ENCODE assay signal across 11 mouse cellular contexts in the genomic region with DNA sequence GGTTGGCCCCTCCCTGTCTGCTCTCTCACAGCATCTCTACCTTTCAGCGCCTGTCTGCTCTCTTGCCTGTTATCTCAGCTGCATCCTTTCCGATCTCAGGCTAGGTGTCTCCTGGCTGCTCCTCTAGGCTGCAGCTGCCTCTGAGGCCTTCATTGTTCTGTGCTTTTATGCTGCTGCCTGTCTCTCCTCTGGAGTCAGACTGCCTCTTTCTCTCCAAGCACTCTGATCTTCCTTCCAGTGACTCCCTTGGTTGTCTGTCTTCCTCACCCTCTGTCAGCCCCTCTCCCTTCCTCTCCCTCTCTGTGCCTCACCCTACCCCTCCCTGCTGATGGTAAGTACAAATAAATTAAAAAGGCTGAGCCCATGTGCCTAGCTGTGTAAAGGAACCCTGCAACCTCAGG.
A peak's percentile ranks its signal among the peaks of the same experiment; 100 is the strongest.
DNase-seq lines count a peak whose midpoint lies in the region; ATAC-seq lines count a peak whose summit lies in the region.
"Had no signal": no experiment of that assay in that cellular context is flagged by ENCODE, and none has a peak within 500 bp of the region (broad histone marks: within the 10 kb centered on the region; RNA-seq: fewer than 3 reads in every experiment).

No protein-coding gene starts in this region.

- DNase-seq in embryo, embryonic 10.5 days (ENCODE audit: low spot score), result peak; percentile 52
- peak; percentile 39 for DNase-seq in forebrain, embryonic 10.5 days (ENCODE audit: extremely low spot score, low spot score)
- no peak for DNase-seq in urinary bladder, adult 2 months (ENCODE audit: low spot score)
- no peak for DNase-seq in left cerebral cortex, adult 11 months (ENCODE audit: low spot score)
- DNase-seq in thymus, postnatal 4 days, result no peak
- DNase-seq: cerebellum, adult 2 months; thymus, postnatal 14 days had no signal

- peaks cover 62% of the 10 kb centered on the region for H3K4me1 ChIP-seq in forebrain, embryonic 10.5 days
- peaks cover 57% of the 10 kb centered on the region for H3K4me1 ChIP-seq in hindbrain, embryonic 13.5 days (replicated peaks)
- peaks cover 41% of the 10 kb centered on the region for H3K4me1 ChIP-seq in midbrain, embryonic 15.5 days
- peaks cover 4% of the 10 kb centered on the region; the same call in 1 of the 2 replicates for H3K4me1 ChIP-seq in kidney, embryonic 16.5 days (ENCODE audit: insufficient read depth, low read length)
- H3K4me1 ChIP-seq: stomach, embryonic 15.5 days had no signal

- no peaks in the 10 kb centered on the region for H3K36me3 ChIP-seq in forebrain, embryonic 10.5 days (replicated peaks)
- no peaks in the 10 kb centered on the region for H3K36me3 ChIP-seq in hindbrain, embryonic 13.5 days
- H3K36me3 ChIP-seq in midbrain, embryonic 15.5 days (replicated peaks), result no peaks in the 10 kb centered on the region
- no peaks in the 10 kb centered on the region for H3K36me3 ChIP-seq in kidney, embryonic 16.5 days (ENCODE audit: insufficient read depth, low read length)
- H3K36me3 ChIP-seq: stomach, embryonic 15.5 days had no signal

- H3K4me2 ChIP-seq in hindbrain, embryonic 13.5 days, result 0 out of 2 replicates have a peak overlapping the region, but pooled peaks have one; percentile 10
- H3K4me2 ChIP-seq in midbrain, embryonic 15.5 days, result no peak overlapping the region
- no peak overlapping the region for H3K4me2 ChIP-seq in kidney, embryonic 16.5 days (replicated peaks; ENCODE audit: low read depth, low read length)
- H3K4me2 ChIP-seq: stomach, embryonic 15.5 days had no signal

- peak; percentile 38 for ATAC-seq in hindbrain, embryonic 13.5 days (ENCODE audit: low FRiP score)
- peak; percentile 60 for ATAC-seq in midbrain, embryonic 15.5 days (replicated peaks)
- no peak for ATAC-seq in kidney, embryonic 16.5 days (ENCODE audit: low FRiP score, low TSS enrichment)

- peaks cover 39% of the 10 kb centered on the region for H3K27me3 ChIP-seq in forebrain, embryonic 10.5 days (ENCODE audit: poor library complexity, severe bottlenecking)
- no peaks in the 10 kb centered on the region for H3K27me3 ChIP-seq in hindbrain, embryonic 13.5 days
- H3K27me3 ChIP-seq in midbrain, embryonic 15.5 days (replicated peaks), result no peaks in the 10 kb centered on the region
- no peaks in the 10 kb centered on the region for H3K27me3 ChIP-seq in kidney, embryonic 16.5 days (ENCODE audit: insufficient read depth, low read length)
- H3K27me3 ChIP-seq: stomach, embryonic 15.5 days had no signal

- H3K9ac ChIP-seq in hindbrain, embryonic 13.5 days, result peak overlapping the region; percentile 43
- no peak overlapping the region for H3K9ac ChIP-seq in midbrain, embryonic 15.5 days
- no peak overlapping the region for H3K9ac ChIP-seq in kidney, embryonic 16.5 days (replicated peaks; ENCODE audit: low read length)
- H3K9ac ChIP-seq: stomach, embryonic 15.5 days had no signal

- H3K9me3 ChIP-seq in forebrain, embryonic 10.5 days, result no peaks in the 10 kb centered on the region
- H3K9me3 ChIP-seq in hindbrain, embryonic 13.5 days, result no peaks in the 10 kb centered on the region
- H3K9me3 ChIP-seq in midbrain, embryonic 15.5 days, result no peaks in the 10 kb centered on the region
- no peaks in the 10 kb centered on the region for H3K9me3 ChIP-seq in kidney, embryonic 16.5 days (ENCODE audit: low read length)
- H3K9me3 ChIP-seq: stomach, embryonic 15.5 days had no signal

- H3K4me3 ChIP-seq in forebrain, embryonic 10.5 days, result 0 out of 2 replicates have a peak overlapping the region, but pooled peaks have one; percentile 2
- no peak overlapping the region for H3K4me3 ChIP-seq in hindbrain, embryonic 13.5 days
- H3K4me3 ChIP-seq in midbrain, embryonic 15.5 days, result no peak overlapping the region
- H3K4me3 ChIP-seq in kidney, embryonic 16.5 days (ENCODE audit: low read length), result no peak overlapping the region
- H3K4me3 ChIP-seq: stomach, embryonic 15.5 days had no signal

- WGBS in forebrain, embryonic 10.5 days, result 5% methylated on average over 2 of the region's 2 CpGs
- WGBS in hindbrain, embryonic 13.5 days, result 4% methylated on average over 2 of the region's 2 CpGs
- 0% methylated on average over 2 of the region's 2 CpGs for WGBS in midbrain, embryonic 15.5 days
- WGBS in kidney, embryonic 16.5 days, result 26% methylated on average over 2 of the region's 2 CpGs

- peak overlapping the region; percentile 84 for H3K27ac ChIP-seq in forebrain, embryonic 10.5 days
- peak overlapping the region; percentile 84 for H3K27ac ChIP-seq in hindbrain, embryonic 13.5 days
- H3K27ac ChIP-seq in midbrain, embryonic 15.5 days, result peak overlapping the region; percentile 81
- no peak overlapping the region for H3K27ac ChIP-seq in kidney, embryonic 16.5 days (ENCODE audit: low read length)
- H3K27ac ChIP-seq: stomach, embryonic 15.5 days had no signal

Comparison
In these comparisons a context has a peak if more than half of its experiments do, and no peak if none do; other contexts are left out.
1. DNase-seq: peak in embryo, embryonic 10.5 days (single experiment) and forebrain, embryonic 10.5 days (single experiment); none in urinary bladder, adult 2 months (single experiment), left cerebral cortex, adult 11 months (single experiment) and thymus, postnatal 4 days (single experiment).